Mouse (Mus musculus) intestine, embryonic 16.5 days (tissue): ENCODE measurements around the gene Sde2. TPM values are rescaled to one million over a fixed set of nuclear protein-coding genes. Genes with fewer than 3 reads are reported as not detected.

Source experiments
- ATAC-seq: fragments of 200-750 bp; cut with Nextera tagmentation; 2 replicates; pipeline ENCODE4 v1.8.0; 2017; ENCODE audit warnings: moderate TSS enrichment, moderate library complexity
- H3K27ac ChIP-seq: fragments of 300-500 bp; sonication (generic); 2 replicates; pipeline ENCODE4 v1.5.1; 2014; ENCODE audit warnings: mild to moderate bottlenecking, low read length
- H3K27me3 ChIP-seq: fragments of 300-500 bp; sonication (generic); replicated peaks from 2 replicates; pipeline ENCODE4 v1.6.1; 2014; ENCODE audit warnings: low read length, control low read depth, mixed read lengths; ENCODE audit not compliant: control insufficient read depth, insufficient read depth
- H3K36me3 ChIP-seq: fragments of 300-500 bp; sonication (generic); 2 replicates; pipeline ENCODE4 v1.6.1; 2014; ENCODE audit warnings: low read length, control low read depth; ENCODE audit not compliant: control insufficient read depth, insufficient read depth
- H3K4me1 ChIP-seq: fragments of 300-500 bp; sonication (generic); 2 replicates; pipeline ENCODE4 v1.6.1; 2014; ENCODE audit warnings: low read length, control low read depth, mixed read lengths; ENCODE audit not compliant: control insufficient read depth, insufficient read depth
- H3K4me2 ChIP-seq: fragments of 300-500 bp; sonication (generic); 2 replicates; pipeline ENCODE4 v1.6.1; 2014; ENCODE audit warnings: low read depth, low read length, control low read depth
- H3K4me3 ChIP-seq: fragments of 300-500 bp; sonication (generic); 2 replicates; pipeline ENCODE4 v1.5.1; 2014; ENCODE audit warnings: mild to moderate bottlenecking, low read length
- H3K9ac ChIP-seq: fragments of 300-500 bp; sonication (generic); 2 replicates; pipeline ENCODE4 v1.6.1; 2014; ENCODE audit warnings: low read depth, low read length
- H3K9me3 ChIP-seq: fragments of 300-500 bp; sonication (generic); 2 replicates; pipeline ENCODE4 v1.6.1; 2016; ENCODE audit warnings: low read length, control low read depth; ENCODE audit not compliant: control insufficient read depth
- WGBS: fragments of 180-500 bp; shearing (Covaris S2); extraction: QIAGEN DNeasy Blood & Tissue Kit; methylation state at CpG from one replicate; pipeline ENCODE4 v1.1.7; 2014; 5-methylcytosine and 5-hydroxymethylcytosine counted together
- polyA plus RNA-seq: library from polyadenylated mRNA; unstranded; fragments of >200 nt; fragmentation: Nextera tagmentation; extraction: Ambion mirVana; gene quantifications from 2 replicates; pipeline ENCODE4 v1.2.1, GENCODE M21; 2015

Sde2 gene
- polyA plus RNA-seq, 1 experiment from 2014 or later, result 30.8 TPM

DNA sequence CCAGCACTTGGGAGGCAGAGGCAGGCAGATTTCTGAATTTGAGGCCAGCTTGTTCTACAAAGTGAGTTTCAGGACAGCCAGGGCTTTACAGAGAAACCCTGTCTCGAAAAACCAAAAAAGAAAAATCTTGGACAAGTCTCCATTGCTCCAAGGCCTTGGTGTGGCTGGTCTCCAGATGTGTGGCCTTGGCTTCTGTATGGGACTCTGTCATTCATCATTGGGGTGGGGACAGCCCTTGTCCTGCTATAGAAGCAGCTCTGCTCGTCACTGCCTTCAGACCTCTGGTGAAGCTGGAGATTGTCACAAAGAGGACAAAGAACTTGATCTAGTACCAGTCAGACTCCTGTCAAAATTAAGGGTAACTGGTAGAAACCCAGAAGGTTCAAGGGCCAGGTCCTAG, 23.7 kb downstream of the Sde2 start:
- no peak for ATAC-seq
- H3K4me3 ChIP-seq, result no peak overlapping the region
- no peaks in the 10 kb centered on the region for H3K9me3 ChIP-seq
- H3K4me2 ChIP-seq, result no peak overlapping the region
- no peaks in the 10 kb centered on the region for H3K27me3 ChIP-seq
- H3K9ac ChIP-seq, result no peak overlapping the region
- no peaks in the 10 kb centered on the region for H3K4me1 ChIP-seq
- WGBS, result 82% methylated on average over 2 of the region's 2 CpGs
- no peak overlapping the region for H3K27ac ChIP-seq
- no peaks in the 10 kb centered on the region for H3K36me3 ChIP-seq

DNA sequence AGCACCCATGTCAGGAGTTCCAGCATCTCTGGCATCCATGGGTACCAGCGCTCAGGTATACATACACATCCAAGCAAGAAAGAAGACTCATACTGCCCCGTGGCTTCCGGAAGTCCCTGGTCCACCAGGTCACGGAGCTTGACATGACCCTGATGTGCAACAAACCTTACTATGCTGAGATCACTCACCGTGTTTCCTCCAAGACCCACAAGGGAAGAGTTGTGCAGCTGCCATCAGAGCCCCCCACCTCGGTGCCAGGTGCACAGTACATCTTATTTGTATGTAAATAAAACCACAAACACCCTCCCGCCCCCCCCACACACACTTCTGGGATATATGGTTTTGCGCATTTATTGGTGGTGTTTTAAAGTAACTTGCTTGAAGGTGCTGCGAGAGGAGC, 24.2 kb downstream of the Sde2 start:
- no peak for ATAC-seq
- Histone ChIP-seq H3K9me3 (no peaks in the 10 kb centered on the region), H3K9ac (no peak overlapping the region), H3K27ac (no peak overlapping the region), H3K4me2 (no peak overlapping the region), H3K4me3 (no peak overlapping the region), H3K36me3 (no peaks in the 10 kb centered on the region), H3K27me3 (no peaks in the 10 kb centered on the region), H3K4me1 (no peaks in the 10 kb centered on the region)
- 86% methylated on average over 9 of the region's 9 CpGs for WGBS

DNA sequence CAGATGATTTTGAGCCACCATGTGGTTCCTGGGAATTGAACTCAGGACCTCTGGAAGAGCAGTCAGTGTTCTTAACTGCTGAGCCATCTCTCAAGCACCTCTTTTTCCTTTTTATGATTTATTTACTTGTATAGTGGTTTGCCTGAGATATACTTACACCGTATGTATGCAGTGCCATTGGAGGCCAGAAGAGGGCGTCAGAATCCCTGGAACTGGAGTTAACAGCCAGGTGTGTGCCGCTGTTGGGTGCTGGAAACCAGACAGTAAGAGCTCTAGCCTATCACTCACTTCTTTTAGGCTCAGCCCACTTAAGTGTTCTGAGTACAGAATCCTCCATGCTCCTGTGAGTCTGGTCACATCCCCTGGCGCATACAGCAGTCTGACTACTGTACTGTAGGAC, 26.5 kb downstream of the Sde2 start:
- no peak overlapping the region for H3K27ac ChIP-seq
- no peak overlapping the region for H3K4me2 ChIP-seq
- no peaks in the 10 kb centered on the region for H3K36me3 ChIP-seq
- no peaks in the 10 kb centered on the region for H3K9me3 ChIP-seq
- no peak for ATAC-seq
- H3K4me3 ChIP-seq, result no peak overlapping the region
- WGBS, result 75% methylated on average over 4 of the region's 4 CpGs
- H3K9ac ChIP-seq, result no peak overlapping the region
- H3K4me1 ChIP-seq, result no peaks in the 10 kb centered on the region
- H3K27me3 ChIP-seq, result no peaks in the 10 kb centered on the region

DNA sequence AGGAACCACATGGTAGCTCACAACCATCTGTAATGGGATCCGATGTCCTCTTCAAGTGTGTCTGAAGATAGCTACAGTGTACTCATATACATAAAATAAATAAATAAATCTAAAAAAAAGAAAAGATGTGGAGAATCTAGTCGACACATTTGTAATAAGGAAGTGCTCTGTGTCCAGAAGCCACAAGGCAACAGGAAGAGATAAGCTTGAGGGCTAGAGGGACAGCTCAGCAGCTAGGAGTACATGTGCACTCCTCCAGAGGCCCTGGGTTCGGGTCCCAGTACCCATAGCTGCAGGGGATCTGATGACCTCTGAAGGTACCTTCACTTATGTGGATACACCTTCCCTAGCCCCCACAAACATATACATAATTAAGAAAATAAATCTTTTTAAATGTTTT, 30.8 kb downstream of the Sde2 start:
- no peak for ATAC-seq
- no peak overlapping the region for H3K9ac ChIP-seq
- no peak overlapping the region for H3K27ac ChIP-seq
- H3K4me1 ChIP-seq, result peaks cover 3% of the 10 kb centered on the region; the same call in 1 of the 2 replicates
- no peak overlapping the region for H3K4me3 ChIP-seq
- H3K27me3 ChIP-seq, result no peaks in the 10 kb centered on the region; the same call in 1 of the 2 replicates
- no peaks in the 10 kb centered on the region for H3K9me3 ChIP-seq
- no peaks in the 10 kb centered on the region for H3K36me3 ChIP-seq
- no peak overlapping the region for H3K4me2 ChIP-seq
- WGBS, result 73% methylated on average over 3 of the region's 3 CpGs

DNA sequence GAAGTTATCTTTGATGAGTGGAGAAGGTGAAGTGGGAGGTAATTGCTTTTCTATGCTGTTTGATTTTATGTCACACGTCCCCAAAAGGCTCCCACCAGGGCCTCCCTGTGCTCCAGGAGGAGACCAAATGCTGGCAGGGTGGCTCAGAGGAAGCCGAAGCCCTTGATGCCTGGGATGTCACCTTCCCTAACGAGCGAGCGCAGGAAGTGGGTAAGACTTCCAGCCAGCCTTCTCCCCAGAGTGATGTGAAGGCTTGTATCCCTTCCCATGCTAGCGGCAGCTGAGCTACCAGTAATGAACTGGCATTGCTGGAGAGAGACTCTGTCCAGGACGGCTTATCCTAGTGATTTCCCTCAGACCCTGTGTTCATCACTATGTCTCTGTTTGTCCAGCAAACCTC, 32.8 kb downstream of the Sde2 start:
- Histone ChIP-seq H3K4me1 (peaks cover 10% of the 10 kb centered on the region), H3K9ac (no peak overlapping the region), H3K27me3 (no peaks in the 10 kb centered on the region; the same call in 1 of the 2 replicates), H3K36me3 (no peaks in the 10 kb centered on the region), H3K27ac (no peak overlapping the region), H3K4me2 (no peak overlapping the region), H3K9me3 (no peaks in the 10 kb centered on the region), H3K4me3 (no peak overlapping the region)
- no peak for ATAC-seq
- WGBS, result 34% methylated on average over 7 of the region's 7 CpGs

DNA sequence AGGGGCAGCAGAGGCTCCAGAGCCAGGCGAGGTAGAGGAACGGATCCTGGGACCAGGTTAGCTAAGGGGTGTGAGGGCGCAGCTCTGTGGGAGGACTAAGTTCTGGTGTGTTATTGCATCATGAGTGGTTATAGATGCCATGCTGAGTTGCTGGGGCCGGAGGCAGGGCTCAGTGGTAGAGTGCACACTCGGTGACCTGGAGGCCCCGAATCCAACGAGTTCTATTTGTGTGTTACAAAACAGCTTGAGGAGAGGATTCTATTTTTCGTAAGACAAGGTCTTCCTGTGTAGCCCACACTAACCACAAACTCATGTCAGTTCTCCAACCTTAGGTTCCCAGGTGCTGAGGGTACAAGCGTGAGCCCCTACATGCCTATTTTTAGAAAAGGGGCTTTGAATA, 33.6 kb downstream of the Sde2 start:
- Histone ChIP-seq H3K27me3 (no peaks in the 10 kb centered on the region; the same call in 1 of the 2 replicates), H3K9me3 (no peaks in the 10 kb centered on the region), H3K4me1 (peaks cover 13% of the 10 kb centered on the region), H3K27ac (no peak overlapping the region), H3K36me3 (no peaks in the 10 kb centered on the region), H3K9ac (no peak overlapping the region), H3K4me3 (no peak overlapping the region), H3K4me2 (no peak overlapping the region)
- no peak for ATAC-seq
- WGBS, result 73% methylated on average over 9 of the region's 9 CpGs

DNA sequence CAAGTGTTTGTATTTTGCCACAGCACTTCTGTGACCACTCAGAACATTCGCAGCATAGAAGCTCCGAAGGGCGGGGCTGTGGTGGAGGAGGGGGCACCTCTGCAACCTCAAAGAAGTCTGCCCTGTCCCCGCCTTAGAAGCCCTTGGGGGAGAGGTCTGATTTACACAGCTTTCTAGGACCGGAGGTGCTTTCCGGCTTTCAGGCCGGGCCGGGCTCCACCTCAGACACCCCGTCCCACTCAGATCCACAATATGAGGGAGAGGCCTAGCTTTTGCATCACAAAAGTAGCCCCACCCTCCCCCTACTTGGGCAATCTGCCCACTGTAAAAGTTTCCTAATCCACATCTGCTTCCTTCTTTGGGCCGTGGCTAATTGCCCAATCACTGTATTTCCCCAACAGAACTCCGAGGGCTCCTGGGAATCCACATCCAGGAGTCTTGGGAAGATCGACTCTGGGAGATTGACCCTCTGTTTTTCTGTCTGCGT, 37.7 kb downstream of the Sde2 start:
- Histone ChIP-seq H3K9ac (peak overlapping the region; percentile 55; the same call in 1 of the 2 replicates), H3K9me3 (no peaks in the 10 kb centered on the region), H3K4me1 (peaks cover 13% of the 10 kb centered on the region), H3K4me2 (peak overlapping the region; percentile 41), H3K4me3 (peak overlapping the region; percentile 18), H3K36me3 (no peaks in the 10 kb centered on the region), H3K27me3 (peaks cover 8% of the 10 kb centered on the region), H3K27ac (peak overlapping the region; percentile 43)
- WGBS, result 9% methylated on average over 13 of the region's 13 CpGs
- peak; percentile 76 for ATAC-seq

DNA sequence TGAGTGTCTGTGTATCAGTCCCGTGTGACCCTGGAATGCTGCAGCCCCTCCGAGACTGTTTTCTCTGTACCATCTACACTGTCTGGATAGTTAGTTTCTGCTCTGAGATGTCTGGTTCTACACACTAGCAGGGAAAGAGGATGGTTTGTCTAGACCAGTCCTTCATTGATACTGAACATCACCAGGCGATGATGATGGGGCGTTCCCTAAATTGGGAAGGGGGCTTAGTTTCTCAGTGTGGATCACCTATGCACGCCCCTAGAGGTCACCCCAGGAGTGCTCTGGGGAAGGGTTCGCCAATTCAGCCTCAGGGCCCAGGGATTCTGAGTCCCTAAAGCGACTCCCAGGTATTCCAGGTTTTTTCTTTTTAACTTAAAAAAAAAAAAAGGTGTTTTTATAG, 38.2 kb downstream of the Sde2 start:
- Histone ChIP-seq H3K27ac (peak overlapping the region; percentile 43), H3K9ac (peak overlapping the region; percentile 55; the same call in 1 of the 2 replicates), H3K4me3 (0 out of 2 replicates have a peak overlapping the region, but pooled peaks have one; percentile 18), H3K4me2 (peak overlapping the region; percentile 41), H3K27me3 (peaks cover 10% of the 10 kb centered on the region), H3K36me3 (no peaks in the 10 kb centered on the region), H3K9me3 (no peaks in the 10 kb centered on the region), H3K4me1 (peaks cover 10% of the 10 kb centered on the region)
- WGBS, result 55% methylated on average over 7 of the region's 7 CpGs
- ATAC-seq, result peak; percentile 20; the same call in 1 of the 2 replicates

DNA sequence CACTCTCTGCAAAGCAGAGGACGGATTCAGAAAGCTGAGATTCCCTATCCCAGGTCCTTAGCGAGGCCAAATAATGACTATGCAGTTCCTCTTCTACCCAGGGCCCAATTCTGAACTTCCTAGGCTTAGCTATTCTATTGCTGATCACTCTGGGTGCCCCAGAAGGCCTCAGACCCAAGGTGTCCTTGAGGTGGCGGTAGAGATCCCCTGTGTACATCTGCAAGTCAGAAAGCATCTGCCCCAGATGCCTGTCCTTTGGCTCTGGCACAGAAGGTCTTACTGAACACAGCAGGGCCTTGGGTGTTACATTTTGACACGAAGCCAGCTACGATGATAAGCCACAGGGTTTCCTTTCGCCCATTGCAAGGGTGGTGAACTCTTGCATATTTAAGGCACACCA, 38.9 kb downstream of the Sde2 start:
- Histone ChIP-seq H3K36me3 (no peaks in the 10 kb centered on the region), H3K27me3 (peaks cover 12% of the 10 kb centered on the region), H3K9ac (no peak overlapping the region), H3K4me1 (peaks cover 12% of the 10 kb centered on the region), H3K4me2 (no peak overlapping the region), H3K4me3 (no peak overlapping the region), H3K9me3 (no peaks in the 10 kb centered on the region), H3K27ac (no peak overlapping the region)
- ATAC-seq, result no peak
- 53% methylated on average over 6 of the region's 6 CpGs for WGBS

DNA sequence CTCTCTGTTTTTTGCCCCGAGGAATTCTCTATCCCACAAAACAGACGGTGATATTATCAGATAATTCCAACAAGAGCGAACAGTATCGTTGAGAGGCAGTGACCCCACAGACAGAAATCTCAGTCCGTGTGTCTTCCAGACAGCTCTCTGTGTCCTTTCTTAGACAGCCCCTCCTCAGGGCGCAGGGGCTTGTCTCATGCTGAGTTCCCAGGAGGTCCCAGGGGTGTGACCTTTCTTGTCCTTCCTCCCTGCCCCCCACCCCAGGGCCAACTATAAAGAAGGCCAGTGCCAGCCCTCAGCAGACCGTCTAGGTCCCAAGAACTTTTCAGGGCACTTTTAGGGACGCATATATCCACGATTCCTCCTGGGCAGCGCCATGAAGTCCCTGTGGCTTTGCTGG, 41.9 kb downstream of the Sde2 start, which contains the start of gene Lefty2:
TSS of gene Lefty2 (plus strand) at position 301 of the 400 bp plus-strand sequence.
- Histone ChIP-seq H3K4me2 (no peak within 1 kb of the TSS), H3K4me1 (peaks cover 12% of the 10 kb centered on the region), H3K9ac (no peak within 1 kb of the TSS), H3K27me3 (peaks cover 12% of the 10 kb centered on the region), H3K36me3 (no peaks in the 10 kb centered on the region), H3K9me3 (no peaks in the 10 kb centered on the region), H3K4me3 (no peak within 1 kb of the TSS), H3K27ac (no peak within 1 kb of the TSS)
- 66% methylated on average over 10 of the region's 10 CpGs for WGBS
- ATAC-seq, result no peak
